Mouse (Mus musculus) heart, postnatal 14 days (tissue): ENCODE measurements around the gene Wbp2. TPM values are rescaled to one million over a fixed set of nuclear protein-coding genes. Genes with fewer than 3 reads are reported as not detected.
"Not testable (repeated sequence)": the region's sequence is repeated elsewhere in the genome, so short reads cannot be mapped to it uniquely, and the experiment has no call there.

Experiments
- DNase-seq, 2 experiments: peaks; one replicate each; pipeline ENCODE4 v3.0.0; 2021 to 2022
- intact Hi-C: fragments of 180-260 bp; cut with DNase I; formaldehyde crosslinking; loops from one replicate; pipeline ENCODE4 v1.15.1; 2025
- long read RNA-seq, 2 experiments: library from polyadenylated mRNA; stranded (forward); transcript quantifications; one replicate each; pipeline ENCODE4 v2.0.0; 2021
- total RNA-seq, 2 experiments: library from RNA; stranded (reverse); gene quantifications; 2 replicates each; pipeline ENCODE4 v1.2.3; 2021

Wbp2 gene
- total RNA-seq, result 10 to 100 TPM; 83.6 to 89.5 TPM
- long read RNA-seq, experiment 1, transcript Wbp2-201 (8 exons, 1,826 nt), result major isoform, 91 of 113 reads
- long read RNA-seq, experiment 1, partial matches to known transcripts, result 8 of 113 reads
- long read RNA-seq, experiment 1, other reads (novel, unspliced or antisense), result 11 of 113 reads
- long read RNA-seq, experiment 2, transcript Wbp2-201 (8 exons, 1,826 nt), result major isoform, 74 of 94 reads
- long read RNA-seq, experiment 2, partial matches to known transcripts, result 6 of 94 reads
- long read RNA-seq, experiment 2, other reads (novel, unspliced or antisense), result 10 of 94 reads

DNA sequence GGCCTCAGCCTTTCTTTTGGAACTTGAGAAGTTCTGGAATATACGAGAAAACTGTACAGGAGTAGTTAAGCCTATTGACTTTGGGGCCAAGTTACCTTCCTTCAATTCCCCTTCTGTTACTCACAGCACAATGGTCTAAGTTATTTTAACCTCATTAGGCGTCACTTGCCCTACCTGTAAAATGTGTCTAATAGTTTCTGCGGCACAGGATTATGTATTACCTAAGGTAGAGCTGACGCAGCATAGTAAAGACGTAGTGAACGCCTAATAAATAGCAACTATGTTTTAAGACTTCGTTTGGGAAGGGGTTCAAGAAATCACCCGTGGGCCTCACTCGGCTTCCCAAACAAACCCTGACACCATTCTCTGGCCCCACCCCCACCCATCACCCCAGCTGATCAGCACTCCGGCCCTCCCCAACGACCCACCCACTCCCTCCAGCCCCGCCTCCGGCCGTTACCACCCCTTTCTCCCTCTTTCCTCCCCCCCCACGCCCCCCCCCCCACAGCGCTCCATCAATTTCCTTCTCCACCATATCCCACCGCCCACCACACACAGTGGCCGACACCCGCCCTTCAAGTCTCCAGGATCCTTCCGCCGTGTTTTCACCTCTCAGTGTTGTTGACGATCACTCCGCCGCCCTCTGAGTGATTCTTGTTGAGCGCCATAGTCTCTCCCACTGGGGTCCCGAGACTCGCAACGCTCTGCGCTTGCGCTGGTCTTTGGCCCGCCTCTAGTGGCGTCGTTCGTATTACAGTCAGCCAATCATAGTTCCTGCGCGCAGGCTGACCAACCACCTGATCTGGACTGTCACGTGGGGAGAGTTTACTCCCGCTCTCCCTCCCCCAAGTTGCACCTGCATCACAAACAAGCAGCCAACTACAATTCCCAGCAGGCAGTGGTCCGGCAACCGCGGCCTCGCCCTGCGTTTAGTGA lies at the start of gene Wbp2:
Wbp2 (minus strand) TSS at position 738 of the 936 bp plus-strand sequence.
- peak; percentile 95 to 97 for DNase-seq
- intact Hi-C loops, result loop anchor here (5.0 kb wide), 1 partner anchor 131 kb away; no protein-coding TSS in a partner anchor

DNA sequence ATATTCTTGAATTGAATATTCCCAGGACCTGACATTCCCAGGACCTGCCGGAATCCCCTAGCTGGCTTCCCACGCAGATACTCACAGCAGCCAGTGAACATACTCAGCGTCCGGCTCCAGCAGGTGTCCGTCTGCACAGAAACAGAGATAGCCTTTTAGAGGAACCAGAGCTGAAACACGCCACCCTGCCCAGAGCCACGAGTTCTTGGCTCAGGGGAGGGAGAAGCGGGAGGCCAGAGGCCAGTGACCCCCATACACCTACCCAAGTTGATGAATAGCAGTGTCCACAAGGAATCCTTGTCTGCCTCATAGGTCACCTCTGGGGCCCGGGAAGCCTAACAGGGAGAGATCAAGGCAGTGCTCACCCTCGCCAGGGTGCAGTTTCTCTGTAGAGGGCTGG lies 47.4 kb upstream of the Wbp2 start:
- DNase-seq, result no peak
- intact Hi-C loops, result loop anchor here (5.0 to 10.0 kb wide), 2 partner anchors 197 to 331 kb away; partner anchors contain the start of gene Qrich2

DNA sequence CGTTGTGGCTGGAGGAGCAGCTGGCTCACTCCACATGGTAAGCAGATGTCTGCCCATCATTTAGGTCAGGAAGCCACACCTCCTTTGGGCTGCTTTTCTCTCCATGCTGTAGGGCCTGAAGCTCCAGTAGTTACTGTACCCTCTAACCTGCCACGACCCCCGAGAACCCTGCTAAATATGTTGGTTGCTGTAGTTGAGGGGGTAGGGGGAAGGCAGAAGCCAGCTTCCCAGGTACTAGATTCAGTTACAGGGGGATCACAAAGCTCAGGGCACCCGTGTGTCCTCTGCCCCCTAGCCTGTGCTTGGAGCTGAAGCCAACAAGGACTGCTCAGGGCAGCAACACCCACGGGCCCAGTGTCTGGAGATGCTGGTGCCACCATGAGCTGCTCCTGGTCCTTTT lies 46.7 kb upstream of the Wbp2 start:
- DNase-seq, result no peak
- intact Hi-C loops, result loop anchor here (5.0 to 10.0 kb wide), 2 partner anchors 196 to 331 kb away; partner anchors contain the start of gene Qrich2

DNA sequence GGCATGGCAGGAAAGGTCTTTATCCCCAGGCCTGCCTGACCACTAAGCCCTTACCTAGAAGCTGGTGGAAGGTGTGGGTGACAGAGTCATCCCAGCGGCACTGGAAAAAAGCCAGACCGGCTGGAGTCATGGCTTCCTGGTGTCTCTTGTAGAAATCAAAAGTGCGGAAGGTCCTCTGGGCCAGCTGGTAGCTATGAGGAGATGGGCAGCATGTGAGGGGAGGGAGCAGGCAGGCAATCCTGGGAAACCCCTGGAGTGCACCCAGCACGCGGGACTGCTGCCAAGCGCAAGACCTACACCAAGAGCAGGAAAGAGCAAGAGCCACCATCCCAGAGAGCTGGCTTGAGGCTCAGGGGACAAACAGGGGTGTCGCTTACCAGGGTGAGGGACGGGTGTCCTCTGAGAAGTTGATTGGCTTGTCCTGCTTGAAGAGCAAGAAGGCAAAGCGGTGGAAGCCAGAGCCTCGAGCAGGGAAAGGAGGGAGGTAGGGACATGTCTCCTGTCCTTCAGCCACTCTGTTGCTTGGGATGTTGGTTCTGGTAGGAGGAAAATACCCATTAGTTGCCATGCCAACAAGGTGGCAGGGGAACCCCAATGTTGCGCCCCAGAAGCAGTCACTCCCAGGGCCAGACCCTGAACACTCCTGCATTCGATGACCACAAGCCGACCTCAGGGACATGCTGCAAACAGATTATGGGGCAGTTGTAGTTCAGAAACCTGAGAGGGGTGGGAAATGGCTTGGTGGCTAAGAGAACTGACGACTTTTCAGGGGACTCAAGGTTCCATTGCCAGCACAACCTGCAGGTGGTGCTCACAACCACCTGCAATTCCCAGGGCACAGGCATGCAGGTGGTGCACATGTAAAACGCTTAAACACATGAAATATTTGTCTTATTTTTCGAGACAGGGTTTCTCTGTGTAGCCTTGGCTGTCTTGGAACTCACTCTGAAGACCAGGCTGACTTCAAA lies 45.9 kb upstream of the Wbp2 start:
- DNase-seq, result peak in 1 of 2 experiments; percentile 37
- intact Hi-C loops, result loop anchor here (5.0 to 10.0 kb wide), 2 partner anchors 195 to 332 kb away; partner anchors contain the start of gene Qrich2

DNA sequence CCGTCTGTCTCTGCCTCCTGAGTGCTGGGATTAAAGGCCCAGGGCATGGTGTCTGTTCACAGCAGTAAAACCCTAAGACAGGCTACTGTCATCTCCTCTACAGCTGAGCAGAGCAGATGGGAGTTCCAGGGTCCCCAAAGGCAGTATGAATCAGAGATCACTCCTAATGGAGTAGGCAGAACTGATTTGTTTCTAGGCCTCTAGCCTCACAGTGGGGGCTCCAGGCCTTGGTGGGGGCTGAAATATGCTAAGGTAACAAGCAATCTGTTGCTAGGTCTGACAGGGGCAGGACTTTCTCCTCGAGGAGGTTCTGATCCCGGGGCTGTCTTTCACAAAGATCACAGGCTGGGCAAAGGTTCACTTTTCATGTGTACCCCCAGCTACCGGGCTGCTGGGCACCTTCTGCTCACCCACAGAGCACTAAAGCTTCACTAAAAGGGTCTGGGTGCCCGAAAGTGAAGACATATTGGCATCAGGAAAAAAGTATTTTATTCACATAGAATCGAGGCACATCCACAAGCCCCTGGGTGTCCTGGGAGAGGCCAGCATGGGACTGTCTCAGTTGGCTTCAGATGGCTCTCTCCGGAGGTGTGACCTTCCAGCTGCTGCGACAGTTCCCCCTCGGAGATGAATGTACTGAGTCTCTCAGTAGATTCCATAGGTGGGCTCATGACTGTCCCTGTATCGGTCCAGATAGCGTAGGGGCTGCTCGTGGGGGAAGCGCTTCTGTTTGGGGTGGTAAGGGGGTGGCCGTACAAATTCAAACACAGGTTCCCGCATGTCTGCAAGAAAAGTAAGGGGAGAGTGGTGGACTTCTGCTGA lies 44.8 kb upstream of the Wbp2 start:
- intact Hi-C loops, result loop anchor here (2.0 to 10.0 kb wide), 3 partner anchors 101 to 333 kb away; partner anchors contain the start of genes Qrich2 and Unk
- DNase-seq, result no peak

DNA sequence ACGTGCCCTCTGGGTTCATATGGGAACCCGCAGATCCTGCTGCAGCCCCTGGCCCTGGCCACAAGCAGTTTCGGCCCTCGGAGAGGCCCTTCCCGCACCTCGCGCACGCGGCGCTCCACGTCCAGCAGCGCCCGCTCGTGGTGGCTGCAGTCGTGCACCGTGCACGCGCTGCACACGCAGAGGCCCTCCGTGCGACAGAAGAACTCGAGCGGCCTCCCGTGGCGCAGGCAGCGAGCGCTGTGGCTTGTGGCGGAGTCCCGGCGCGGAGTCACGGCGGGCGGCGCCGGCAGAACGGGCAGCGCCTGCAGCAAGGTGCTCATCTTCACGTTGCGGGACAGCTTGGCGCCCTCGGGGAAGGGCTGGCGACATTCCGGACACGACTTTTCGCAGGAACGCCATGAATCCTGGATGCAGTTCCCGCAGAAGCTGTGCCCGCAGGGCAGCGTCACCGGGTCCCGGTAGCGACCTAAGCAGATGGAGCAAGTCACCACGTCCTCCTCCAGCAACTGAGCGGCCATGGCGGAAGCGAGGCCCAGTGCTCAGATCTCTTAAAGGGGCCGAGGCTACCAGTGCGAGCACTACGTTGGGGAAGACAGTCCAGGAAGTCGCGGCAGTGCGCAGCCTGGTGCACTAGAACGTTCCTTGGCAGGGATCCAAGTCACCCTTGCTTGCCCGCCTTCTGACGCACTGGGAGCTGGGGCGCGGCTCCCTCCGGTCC lies 43.9 kb upstream of the Wbp2 start, which contains the start of gene Trim65:
Trim65 (minus strand) TSS at position 641 of the 718 bp plus-strand sequence.
- peak; percentile 91 to 93 for DNase-seq
- intact Hi-C loops, result loop anchor here (2.0 to 10.0 kb wide), 3 partner anchors 100 to 334 kb away; partner anchors contain the start of genes Qrich2 and Unk

DNA sequence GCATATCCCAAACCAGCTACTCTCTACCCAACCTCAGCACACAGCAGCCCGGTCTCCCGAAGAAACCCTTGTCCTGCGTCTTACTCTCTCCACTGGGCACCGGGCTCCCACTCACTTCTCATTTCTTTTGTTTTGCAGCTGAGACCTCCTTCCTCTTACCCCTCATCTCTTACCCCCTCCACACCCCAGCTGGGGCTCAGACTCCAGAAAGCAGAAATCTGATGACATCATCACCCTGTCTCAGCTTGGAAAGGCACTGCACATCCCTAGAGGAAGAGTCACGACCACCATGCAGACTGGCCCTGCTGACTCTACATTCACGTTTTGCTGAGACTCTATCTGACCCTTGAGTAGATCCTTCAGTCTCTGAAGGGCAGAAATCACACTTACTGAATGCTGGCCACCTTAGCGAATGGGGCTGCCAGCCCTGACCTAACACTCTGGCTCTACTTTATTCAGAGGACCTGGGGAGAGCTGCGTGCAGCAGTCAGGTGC lies 43.2 kb upstream of the Wbp2 start:
- intact Hi-C loops, result loop anchor here (1.0 to 10.0 kb wide), 5 partner anchors 19 to 335 kb away; partner anchors contain the start of genes Qrich2 and Unk
- DNase-seq, result no peak

DNA sequence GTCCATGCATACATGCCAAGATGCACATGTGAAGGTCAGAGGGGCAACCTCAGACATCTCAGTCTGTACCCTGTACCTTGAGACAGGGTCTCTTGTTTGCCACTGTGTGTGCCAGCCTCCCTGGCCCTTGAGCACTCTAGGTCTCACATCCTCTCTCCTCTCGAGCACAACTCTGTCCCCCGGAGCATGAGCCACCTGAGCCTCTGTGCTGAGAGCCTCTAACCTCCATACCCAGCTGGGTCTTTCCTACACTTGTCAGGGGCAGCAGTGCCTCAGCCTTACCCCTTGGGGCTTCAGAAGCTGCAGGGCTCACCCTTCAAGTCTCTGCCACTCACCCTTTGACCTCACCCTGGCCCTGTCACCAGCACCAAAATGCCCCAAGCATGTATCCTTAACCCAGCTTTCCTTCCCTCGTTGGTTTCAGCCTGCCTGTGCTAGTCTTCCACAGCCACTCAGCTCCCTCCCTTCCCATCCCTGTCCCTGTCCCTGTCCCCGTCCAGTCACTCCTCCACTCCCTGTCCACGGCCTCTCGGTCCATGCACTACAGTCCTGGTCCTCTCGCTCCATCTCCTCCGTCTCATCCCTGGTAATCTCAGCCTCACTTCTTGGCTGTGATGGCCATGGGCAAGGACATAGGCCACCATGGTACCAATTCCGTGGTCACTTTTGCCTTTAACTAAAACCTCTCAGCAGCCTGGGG lies 42.4 kb upstream of the Wbp2 start:
- intact Hi-C loops, result loop anchor here (1.0 to 2.0 kb wide), 2 partner anchors 18 to 41 kb away; no protein-coding TSS in a partner anchor
- DNase-seq, result no peak

DNA sequence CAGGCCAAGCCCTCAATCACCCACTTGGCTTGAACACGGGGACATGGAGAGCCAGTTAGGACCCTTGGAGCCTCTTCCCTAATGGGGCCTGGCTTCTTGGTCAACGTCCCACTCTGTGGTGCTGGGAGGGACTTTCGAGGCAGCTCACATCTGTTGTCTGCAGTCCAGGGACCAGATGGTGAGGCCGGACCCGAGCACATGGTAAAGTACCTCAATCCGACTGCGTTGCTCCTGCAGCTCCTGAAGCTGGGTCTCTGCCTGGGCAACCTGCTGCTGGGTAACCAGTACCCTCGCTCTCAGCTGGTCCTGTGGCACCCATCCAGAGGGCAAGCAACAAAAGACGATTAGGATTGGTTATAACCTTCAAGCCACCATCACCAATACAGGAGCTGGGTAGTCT lies 41.2 kb upstream of the Wbp2 start:
- peak in 1 of 2 experiments; percentile 37 for DNase-seq
- intact Hi-C loops, result loop anchor here (2.0 kb wide), 1 partner anchor 17 kb away; no protein-coding TSS in a partner anchor

DNA sequence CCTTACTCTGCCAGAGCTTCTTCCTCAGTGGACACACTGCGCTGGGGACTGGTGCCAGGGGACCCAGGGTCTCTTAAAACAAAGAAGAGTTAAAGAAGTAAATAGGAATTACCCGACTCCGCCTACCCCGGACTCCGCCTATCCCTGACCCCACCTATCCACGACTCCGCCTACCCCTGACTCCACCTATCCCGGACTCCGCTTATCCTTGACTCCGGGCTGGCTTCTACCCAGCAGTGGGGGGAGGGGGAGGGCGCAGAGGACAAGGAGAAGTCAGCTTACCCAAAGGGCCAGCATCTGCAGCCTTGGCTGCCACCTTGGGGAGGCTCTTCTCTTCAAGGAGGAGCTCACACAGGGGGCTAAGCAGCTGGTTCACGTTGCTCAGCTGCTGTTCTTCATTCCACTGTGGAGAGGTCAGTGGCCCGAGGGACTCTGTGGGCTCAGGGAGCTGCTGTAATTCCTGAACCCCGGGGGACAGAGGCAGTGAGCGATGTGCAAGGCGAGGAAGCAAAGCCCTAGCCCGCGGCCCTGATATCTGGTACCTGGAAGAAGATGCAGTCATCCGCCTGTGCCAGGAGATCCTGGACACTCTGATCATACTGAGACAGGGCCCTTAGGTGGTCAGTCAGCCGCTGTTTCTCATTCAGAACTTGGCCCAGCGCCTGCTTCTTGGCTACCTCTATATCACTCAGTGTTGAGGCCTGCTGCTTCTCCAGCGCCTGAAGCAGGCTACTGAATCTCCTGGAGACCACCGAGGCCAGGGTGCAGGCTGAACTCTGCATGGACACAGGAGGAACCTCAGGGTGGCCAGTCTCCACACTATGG lies 40.6 kb upstream of the Wbp2 start, which contains the start of gene Trim47:
Trim47 (minus strand) TSS at position 55 of the 825 bp plus-strand sequence.
- intact Hi-C loops, result no loop called here
- DNase-seq, result peak; percentile 79 to 90

DNA sequence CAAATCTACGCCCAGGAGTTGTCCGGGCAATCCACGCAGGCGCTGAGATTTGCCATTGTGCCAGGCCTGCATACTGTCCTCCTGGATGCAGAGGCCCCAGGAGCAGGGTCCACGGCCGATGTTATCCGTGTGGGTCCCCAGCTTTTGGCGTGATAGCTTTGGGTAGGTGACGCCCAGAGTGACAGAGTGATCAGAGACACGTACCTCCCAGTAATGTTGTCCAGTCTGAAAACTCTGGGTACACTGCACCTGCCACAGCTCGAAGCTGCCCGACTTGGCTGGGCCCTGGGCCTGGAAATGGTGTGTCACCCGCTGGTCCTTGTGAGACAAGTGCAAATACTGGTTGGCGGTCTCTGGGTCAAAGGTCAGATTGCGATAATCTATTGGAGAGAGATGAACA lies 39.5 kb upstream of the Wbp2 start:
- intact Hi-C loops, result no loop called here
- no peak for DNase-seq

DNA sequence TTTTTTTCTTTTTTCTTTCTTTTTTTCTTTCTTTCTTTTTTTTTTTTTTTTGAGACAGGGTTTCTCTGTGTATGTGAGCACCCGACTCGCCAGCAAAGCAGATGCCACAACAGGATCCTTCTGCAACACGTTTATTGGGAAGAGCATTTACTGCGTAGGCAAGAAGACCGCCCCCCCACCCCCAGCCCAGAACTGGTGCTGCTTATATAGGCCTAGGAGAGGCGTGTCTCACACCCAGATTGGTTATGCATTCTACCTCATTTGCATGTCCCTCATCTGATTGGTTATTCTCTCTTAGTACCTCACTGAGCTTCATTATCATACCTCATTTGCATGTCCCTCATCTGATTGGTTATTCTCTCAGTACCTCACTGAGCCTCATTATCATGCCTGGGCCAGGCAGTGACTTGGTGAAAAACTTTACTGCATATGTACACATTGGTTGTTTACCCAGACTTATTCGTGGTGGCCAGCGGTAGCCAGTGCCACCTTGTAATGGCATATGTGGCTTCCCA lies 35.0 kb upstream of the Wbp2 start:
- DNase-seq, intact Hi-C loops: not testable (repeated sequence)

DNA sequence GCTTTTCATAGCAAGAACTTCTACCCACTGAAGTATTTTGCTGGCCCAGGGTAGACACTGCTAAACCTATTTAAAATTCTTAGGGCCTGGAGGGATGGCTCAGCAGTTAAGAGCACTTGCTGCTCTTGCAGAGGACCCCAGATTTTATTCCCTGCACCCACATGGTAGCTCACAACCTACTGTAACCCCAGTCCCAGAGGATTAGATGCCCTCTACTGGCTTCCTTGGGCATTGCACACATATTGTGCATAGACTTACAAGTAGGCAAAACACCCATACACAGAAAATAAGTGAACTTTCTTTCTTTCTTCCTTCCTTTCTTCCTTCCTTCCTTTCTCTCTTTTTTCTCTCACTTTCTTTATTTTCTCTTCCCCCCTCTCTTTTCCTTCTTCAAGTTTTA lies 31.0 kb upstream of the Wbp2 start:
- intact Hi-C loops, result no loop called here
- peak in 1 of 2 experiments; percentile 32 for DNase-seq

DNA sequence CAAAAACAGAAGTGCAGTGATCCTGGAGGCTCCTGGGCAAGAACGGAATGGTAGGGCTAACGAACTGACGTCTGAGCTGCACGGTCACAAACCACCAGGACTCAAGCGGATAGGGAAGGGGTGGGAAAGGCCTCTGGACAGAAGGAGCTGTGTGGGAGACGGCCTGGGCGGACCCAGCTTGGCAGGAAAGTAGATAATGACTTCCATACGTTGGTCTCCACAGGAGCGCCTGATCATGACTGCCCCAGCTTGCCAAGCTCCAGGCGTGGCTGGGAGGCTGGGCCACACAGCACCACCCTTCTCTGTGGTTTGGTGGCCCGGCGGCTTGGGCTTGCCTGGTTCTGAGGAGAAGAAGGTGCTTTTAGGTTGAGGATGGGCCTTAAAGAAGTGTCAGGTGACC lies 30.4 kb upstream of the Wbp2 start:
- DNase-seq, result no peak

DNA sequence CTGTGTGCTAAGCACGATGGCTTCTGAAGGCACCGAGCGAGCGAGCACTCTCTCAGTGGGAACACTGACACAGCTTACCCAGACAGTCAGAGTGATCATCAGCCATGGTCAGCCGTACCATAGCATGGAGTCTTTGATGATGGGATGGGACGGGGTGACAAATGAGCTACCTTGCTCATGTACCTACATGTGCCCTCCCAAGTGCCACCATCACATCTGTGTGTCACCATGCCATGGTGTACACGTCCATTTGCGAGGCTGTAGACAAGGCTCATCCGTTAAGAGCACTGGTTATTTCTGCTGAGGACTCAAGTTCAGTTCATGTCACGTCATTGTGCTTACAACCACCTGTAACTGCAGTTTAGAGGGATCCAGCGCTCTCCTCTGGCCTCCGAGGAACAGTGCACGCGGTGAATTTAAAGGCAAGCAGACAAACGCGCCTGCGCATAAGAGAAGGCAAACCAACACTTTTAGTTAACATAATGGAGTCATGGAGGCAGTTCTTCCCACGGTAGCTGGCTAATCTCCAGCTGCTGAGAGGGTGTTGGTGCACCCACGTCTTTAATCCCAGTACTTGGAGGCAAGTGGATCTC lies 24.9 kb upstream of the Wbp2 start:
- no peak for DNase-seq
- intact Hi-C loops, result loop anchor here (2.0 kb wide), 1 partner anchor 17 kb away; no protein-coding TSS in a partner anchor

More for the DNA sequence above, 30.4 kb upstream of the Wbp2 start:
- intact Hi-C loops, result no loop called here
